Mouse (Mus musculus) erythroblast, embryonic 14.5 days (primary cell): Measurements from ENCODE around the gene Vps8.

ENCODE experiments used
- GATA1 ChIP-seq: IDR thresholded peaks from 2 replicates; pipeline ENCODE4 v1.6.1; 2012; ENCODE audit warnings: low read length, inconsistent platforms, mixed read lengths
- TAL1 ChIP-seq: IDR thresholded peaks from 3 replicates; pipeline ENCODE4 v1.6.1; 2012; ENCODE audit warnings: low read length, inconsistent platforms, mixed read lengths

DNA sequence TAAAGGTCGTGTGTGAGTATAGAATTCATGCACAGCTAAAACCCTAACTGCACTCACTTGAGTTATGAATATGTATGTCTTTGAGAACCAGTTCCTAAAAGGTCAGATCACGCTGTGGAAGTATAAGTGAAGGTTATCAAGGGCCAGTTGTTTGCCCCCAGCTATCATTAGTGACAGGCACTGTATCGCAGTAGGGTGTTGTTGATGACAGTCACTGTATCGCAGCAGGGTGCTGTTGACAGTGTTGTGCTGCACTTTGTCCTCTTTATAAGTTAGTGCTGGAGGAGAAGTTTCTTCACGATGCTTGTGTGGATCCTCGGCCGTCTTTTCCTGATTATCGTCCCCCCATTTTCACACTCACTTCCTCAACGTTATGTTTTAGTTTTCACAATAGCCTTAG is 73.9 kb downstream of the Vps8 start:
- TF ChIP-seq TAL1 (no peak), GATA1 (no peak)
